Mouse (Mus musculus) erythroblast, embryonic 14.5 days (primary cell): ENCODE measurements around the gene Pde6g. TPM values are rescaled to one million over a fixed set of nuclear protein-coding genes. Genes with fewer than 3 reads are reported as not detected.

ENCODE experiments used
- H3K27me3 ChIP-seq: 2 replicates; pipeline ENCODE4 v1.6.1; 2012; ENCODE audit warnings: inconsistent platforms; ENCODE audit not compliant: control insufficient read depth
- H3K36me3 ChIP-seq: 2 replicates; pipeline ENCODE4 v1.6.1; 2012; ENCODE audit warnings: mild to moderate bottlenecking, inconsistent platforms; ENCODE audit not compliant: control insufficient read depth
- H3K4me1 ChIP-seq: 2 replicates; pipeline ENCODE4 v1.6.1; 2012; ENCODE audit warnings: inconsistent platforms; ENCODE audit not compliant: control insufficient read depth
- H3K4me3 ChIP-seq: replicated peaks from 2 replicates; pipeline ENCODE3; 2012; ENCODE audit warnings: moderate library complexity, mild to moderate bottlenecking, inconsistent platforms
- H3K9me3 ChIP-seq: 2 replicates; pipeline ENCODE4 v1.6.1; 2012; ENCODE audit warnings: low read length, inconsistent platforms, mixed read lengths; ENCODE audit not compliant: control insufficient read depth
- GATA1 ChIP-seq: IDR thresholded peaks from 2 replicates; pipeline ENCODE4 v1.6.1; 2012; ENCODE audit warnings: low read length, inconsistent platforms, mixed read lengths
- TAL1 ChIP-seq: IDR thresholded peaks from 3 replicates; pipeline ENCODE4 v1.6.1; 2012; ENCODE audit warnings: low read length, inconsistent platforms, mixed read lengths
- polyA plus RNA-seq: library from polyadenylated mRNA; stranded (reverse); fragments of >175 nt; gene quantifications from 2 replicates; pipeline ENCODE4 v1.2.3, GENCODE M21; 2012

The Pde6g gene
- polyA plus RNA-seq, 1 experiment: not detected

DNA sequence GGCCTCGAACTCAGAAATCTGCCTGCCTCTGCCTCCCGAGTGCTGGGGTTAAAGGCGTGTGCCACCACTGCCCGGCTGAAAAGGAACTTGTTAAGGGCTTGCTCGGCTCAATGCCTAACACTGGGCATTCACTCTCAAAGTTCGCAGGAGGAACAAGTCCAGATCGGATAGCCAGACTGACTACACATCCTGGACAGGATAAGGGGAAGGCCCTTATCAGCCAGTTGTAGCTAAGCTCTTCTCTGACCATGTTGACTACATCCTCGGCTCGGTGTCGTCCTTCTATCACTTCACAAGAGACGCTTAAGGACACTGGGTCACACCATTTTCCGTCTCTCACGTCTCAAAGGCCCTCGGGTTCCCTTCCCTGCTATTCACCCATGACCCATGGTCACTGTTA is 4.1 kb upstream of the Pde6g start:
- Histone ChIP-seq H3K27me3 (no peaks in the 10 kb centered on the region), H3K9me3 (no peaks in the 10 kb centered on the region), H3K4me1 (peaks cover 63% of the 10 kb centered on the region), H3K36me3 (peaks cover 47% of the 10 kb centered on the region), H3K4me3 (peak overlapping the region; percentile 76)
- TF ChIP-seq GATA1 (no peak), TAL1 (no peak)

DNA sequence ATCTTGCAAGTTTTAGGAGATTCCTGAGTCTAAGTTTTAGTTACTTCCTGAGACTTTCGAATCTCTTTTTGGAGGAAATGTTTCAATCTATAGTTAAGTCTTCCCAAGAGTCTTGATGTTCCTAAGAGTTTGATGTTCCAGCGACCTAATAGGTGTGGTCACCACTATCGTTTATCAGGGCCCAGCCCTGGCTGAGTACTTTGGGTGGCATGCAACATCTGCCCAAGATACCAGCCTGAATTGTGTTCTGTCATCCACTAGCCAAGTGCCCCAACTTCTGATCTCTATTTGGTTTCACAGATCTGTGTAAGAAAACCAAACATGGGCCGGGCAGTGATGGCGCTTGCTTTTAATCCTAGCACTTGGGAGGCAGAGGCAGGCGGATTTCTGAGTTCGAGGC is 2.1 kb upstream of the Pde6g start:
- Histone ChIP-seq H3K4me3 (peak overlapping the region; percentile 17), H3K36me3 (peaks cover 28% of the 10 kb centered on the region), H3K4me1 (peaks cover 64% of the 10 kb centered on the region), H3K9me3 (no peaks in the 10 kb centered on the region), H3K27me3 (no peaks in the 10 kb centered on the region)
- TF ChIP-seq TAL1: 0 out of 3 replicates have a peak, but pooled peaks have one; percentile 12
- 0 out of 2 replicates have a peak, but pooled peaks have one; percentile 28 for TF ChIP-seq GATA1

DNA sequence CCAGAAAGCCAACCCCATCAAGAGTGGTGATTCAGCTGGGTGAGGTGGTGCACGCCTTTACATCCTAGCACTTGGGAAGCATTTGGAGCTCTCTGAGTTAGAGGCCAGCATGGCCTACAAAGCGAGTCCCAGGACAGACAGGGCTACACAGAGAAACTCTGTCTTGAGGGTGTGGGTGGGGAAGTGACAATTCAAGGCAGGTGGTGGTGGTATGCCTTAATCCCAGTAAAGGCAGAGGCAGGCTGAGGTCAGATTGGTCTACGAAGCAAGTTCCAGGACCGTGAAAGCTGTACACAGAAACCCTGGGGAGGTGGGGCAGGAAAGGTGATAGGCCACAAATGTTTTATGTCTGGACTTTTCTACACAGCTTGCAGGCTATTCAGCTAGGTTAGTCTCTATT is 1.7 kb upstream of the Pde6g start:
- peaks cover 62% of the 10 kb centered on the region for H3K4me1 ChIP-seq
- H3K9me3 ChIP-seq: no peaks in the 10 kb centered on the region
- TF ChIP-seq TAL1 (no peak), GATA1 (no peak)
- peaks cover 25% of the 10 kb centered on the region for H3K36me3 ChIP-seq
- no peak overlapping the region for H3K4me3 ChIP-seq
- no peaks in the 10 kb centered on the region for H3K27me3 ChIP-seq

DNA sequence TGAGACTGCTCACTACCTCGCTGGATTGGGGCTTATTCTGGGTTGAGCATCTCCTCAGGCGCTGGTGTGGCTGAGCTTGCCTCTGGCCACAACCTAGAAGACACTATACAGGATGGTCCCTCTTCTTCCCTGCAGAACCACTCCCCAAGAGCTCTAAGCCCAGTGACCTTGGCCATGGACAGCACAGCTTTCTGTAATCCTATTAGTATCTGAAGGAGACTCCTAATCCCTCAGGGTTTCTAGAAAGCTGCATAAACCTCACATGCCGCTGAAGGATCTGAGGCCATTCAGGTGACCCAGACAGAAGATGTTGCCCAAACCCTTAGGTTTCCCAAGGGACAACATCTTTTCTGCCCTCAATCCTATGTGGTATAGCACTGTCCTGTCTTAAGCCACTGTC is 1.1 kb downstream of the Pde6g start:
- no peak for TF ChIP-seq GATA1
- TF ChIP-seq TAL1: no peak

DNA sequence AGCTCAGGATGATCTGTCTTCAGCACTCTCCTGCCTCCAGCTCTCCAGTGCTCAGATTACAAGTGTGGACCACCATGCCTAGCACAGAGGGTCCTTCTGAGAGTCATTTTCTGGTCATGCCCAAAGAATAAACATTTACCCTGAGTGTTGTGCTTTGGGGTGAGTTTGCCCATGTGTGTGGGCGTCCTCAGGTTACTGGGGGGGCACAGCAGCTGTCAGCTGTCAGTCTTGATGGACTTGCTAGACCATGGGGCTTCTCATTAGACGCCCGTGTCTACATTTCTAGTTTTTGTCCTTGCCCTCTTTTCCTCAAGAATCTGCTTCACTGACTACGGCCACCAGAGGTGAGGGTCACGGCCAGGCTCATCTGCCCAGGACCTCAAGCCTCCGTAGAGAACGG is 6.1 kb downstream of the Pde6g start:
- H3K9me3 ChIP-seq: no peaks in the 10 kb centered on the region
- H3K4me3 ChIP-seq: no peak overlapping the region
- H3K27me3 ChIP-seq: no peaks in the 10 kb centered on the region; the same call in 1 of the 2 replicates
- TF ChIP-seq GATA1: no peak
- no peak for TF ChIP-seq TAL1
- H3K4me1 ChIP-seq: peaks cover 9% of the 10 kb centered on the region
- no peaks in the 10 kb centered on the region for H3K36me3 ChIP-seq

More for the DNA sequence above, 1.1 kb downstream of the Pde6g start:
- H3K4me1 ChIP-seq: peaks cover 40% of the 10 kb centered on the region
- no peaks in the 10 kb centered on the region for H3K27me3 ChIP-seq
- H3K9me3 ChIP-seq: no peaks in the 10 kb centered on the region
- H3K36me3 ChIP-seq: peaks cover 16% of the 10 kb centered on the region
- H3K4me3 ChIP-seq: no peak overlapping the region

DNA sequence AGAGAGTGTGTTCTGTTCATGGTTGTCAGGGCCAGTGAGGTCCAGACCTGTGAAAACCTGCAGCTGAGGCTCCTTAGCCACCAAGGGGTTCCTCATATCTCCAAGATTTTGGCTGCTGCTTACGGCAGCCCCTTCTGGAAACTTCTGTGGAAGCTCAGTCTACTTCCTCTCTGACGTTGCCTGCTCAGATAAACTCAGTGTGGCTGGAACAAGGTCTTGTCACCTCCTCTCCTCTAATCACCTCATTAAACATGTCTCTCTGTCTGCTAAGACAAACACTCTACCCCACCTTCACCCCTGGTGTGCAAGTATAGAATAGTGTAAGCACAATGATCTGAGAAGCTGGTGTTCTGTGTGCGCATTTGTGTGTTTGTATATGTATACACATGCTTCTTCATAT is 7.8 kb downstream of the Pde6g start:
- Histone ChIP-seq H3K4me1 (peaks cover 6% of the 10 kb centered on the region; the same call in 1 of the 2 replicates), H3K27me3 (no peaks in the 10 kb centered on the region; the same call in 1 of the 2 replicates), H3K36me3 (no peaks in the 10 kb centered on the region), H3K9me3 (no peaks in the 10 kb centered on the region), H3K4me3 (no peak overlapping the region)
- TF ChIP-seq TAL1 (no peak), GATA1 (no peak)

DNA sequence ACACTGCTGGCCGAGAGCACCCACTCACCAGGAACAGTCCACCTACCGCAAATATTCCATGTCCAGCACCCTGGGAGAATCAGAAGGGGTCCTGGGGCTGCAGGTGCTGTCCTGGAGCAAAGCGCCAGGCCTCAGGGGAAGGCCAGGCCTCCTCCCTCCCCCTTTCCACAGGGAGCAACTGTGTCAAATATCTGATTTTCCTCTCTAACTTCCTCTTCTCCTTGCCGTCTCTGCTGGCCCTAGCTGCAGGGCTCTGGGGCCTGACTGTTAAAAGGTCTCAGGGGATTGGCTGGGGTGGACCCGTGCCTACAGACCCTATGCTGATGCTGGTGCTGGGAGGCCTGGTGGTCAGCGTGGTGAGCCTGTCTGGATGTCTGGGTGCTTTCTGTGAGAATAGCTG is 9.2 kb downstream of the Pde6g start:
- H3K27me3 ChIP-seq: no peaks in the 10 kb centered on the region; the same call in 1 of the 2 replicates
- H3K4me1 ChIP-seq: peaks cover 6% of the 10 kb centered on the region; the same call in 1 of the 2 replicates
- no peaks in the 10 kb centered on the region for H3K9me3 ChIP-seq
- TF ChIP-seq GATA1 (no peak), TAL1 (no peak)
- H3K36me3 ChIP-seq: no peaks in the 10 kb centered on the region
- no peak overlapping the region for H3K4me3 ChIP-seq

DNA sequence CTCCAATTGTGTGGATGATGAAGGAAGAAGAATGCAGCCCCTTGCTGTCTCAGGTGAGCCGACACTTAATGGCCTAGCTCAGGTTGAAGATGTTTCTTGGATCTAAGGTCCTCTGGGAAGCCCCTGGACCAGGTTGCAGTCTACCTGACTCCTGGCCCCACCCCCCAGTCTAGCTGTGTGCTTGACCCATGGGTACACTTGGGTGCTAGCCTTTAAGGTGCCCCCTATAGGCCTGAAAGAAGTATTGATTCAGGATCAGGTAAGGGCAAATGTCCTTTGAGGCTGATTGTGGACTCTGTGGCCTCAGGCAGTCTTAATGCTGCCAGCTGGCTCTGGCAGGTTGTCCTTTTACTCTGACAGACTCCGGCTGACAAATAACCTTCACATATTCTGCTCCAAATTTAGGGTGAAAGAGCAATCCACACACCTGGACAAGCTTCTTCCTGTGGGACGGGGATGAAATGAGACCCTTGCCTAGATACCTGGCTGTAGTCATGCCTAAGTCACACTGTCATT is 10.5 kb downstream of the Pde6g start:
- Histone ChIP-seq H3K9me3 (no peaks in the 10 kb centered on the region), H3K4me3 (no peak overlapping the region), H3K4me1 (peaks cover 3% of the 10 kb centered on the region; the same call in 1 of the 2 replicates), H3K27me3 (no peaks in the 10 kb centered on the region; the same call in 1 of the 2 replicates), H3K36me3 (no peaks in the 10 kb centered on the region)
- TF ChIP-seq TAL1 (no peak), GATA1 (no peak)

DNA sequence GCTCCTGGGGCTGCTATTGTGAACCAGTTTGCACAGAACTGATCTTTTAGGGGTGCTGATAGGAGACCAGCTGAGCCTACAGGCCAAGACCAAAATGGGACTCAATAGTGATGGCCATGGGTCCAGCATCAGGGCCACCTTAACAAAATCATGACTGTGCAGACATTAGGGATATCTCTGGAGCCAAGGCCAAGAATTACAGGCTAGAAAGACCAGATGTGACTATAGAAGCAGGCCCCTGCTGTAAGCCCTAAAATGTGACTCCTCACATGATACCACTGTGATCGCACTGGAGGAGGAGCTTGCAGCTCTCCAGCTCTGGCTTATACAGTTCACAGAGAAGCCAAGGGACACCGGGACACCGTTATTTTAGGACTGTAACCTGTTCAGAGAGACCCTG is 11.0 kb downstream of the Pde6g start, which contains the start of gene Tspan10:
Gene Tspan10, plus strand, starts transcription at position 301 of the 400 bp plus-strand sequence.
- H3K36me3 ChIP-seq: no peaks in the 10 kb centered on the region
- peaks cover 3% of the 10 kb centered on the region; the same call in 1 of the 2 replicates for H3K4me1 ChIP-seq
- no peak within 1 kb of the TSS for H3K4me3 ChIP-seq
- no peaks in the 10 kb centered on the region for H3K9me3 ChIP-seq
- no peaks in the 10 kb centered on the region; the same call in 1 of the 2 replicates for H3K27me3 ChIP-seq
- TF ChIP-seq GATA1 (no peak), TAL1 (no peak)
